Mouse (Mus musculus) intestine, embryonic 14.5 days (tissue): ENCODE results near the gene Erc2. TPM values are rescaled to one million over a fixed set of nuclear protein-coding genes. Genes with fewer than 3 reads are reported as not detected.

Source experiments
- ATAC-seq: fragments of 200-750 bp; cut with Nextera tagmentation; replicated peaks from 2 replicates; pipeline ENCODE4 v1.8.0; 2017; ENCODE audit warnings: low read depth, moderate number of reproducible peaks, moderate TSS enrichment, moderate library complexity; ENCODE audit not compliant: low FRiP score, low TSS enrichment
- DNase-seq: peaks from one replicate; pipeline ENCODE4 v3.0.0-alpha.2; 2018; ENCODE audit warnings: low spot score
- H3K27ac ChIP-seq: fragments of 300-500 bp; sonication (generic); 2 replicates; pipeline ENCODE4 v1.5.1; 2014; ENCODE audit warnings: low read depth, mild to moderate bottlenecking, control low read depth
- H3K27me3 ChIP-seq: fragments of 300-500 bp; sonication (generic); replicated peaks from 2 replicates; pipeline ENCODE4 v1.6.1; 2014; ENCODE audit warnings: low read length, control low read depth; ENCODE audit not compliant: control insufficient read depth, insufficient read depth
- H3K36me3 ChIP-seq: fragments of 300-500 bp; sonication (generic); 2 replicates; pipeline ENCODE4 v1.6.1; 2014; ENCODE audit warnings: low read length, control low read depth; ENCODE audit not compliant: control insufficient read depth, insufficient read depth
- H3K4me1 ChIP-seq: fragments of 300-500 bp; sonication (generic); replicated peaks from 2 replicates; pipeline ENCODE4 v1.6.1; 2014; ENCODE audit warnings: low read length, control low read depth, mixed read lengths; ENCODE audit not compliant: control insufficient read depth, insufficient read depth
- H3K4me2 ChIP-seq: fragments of 300-500 bp; sonication (generic); 2 replicates; pipeline ENCODE4 v1.6.1; 2014; ENCODE audit warnings: low read length
- H3K4me3 ChIP-seq: fragments of 300-500 bp; sonication (generic); 2 replicates; pipeline ENCODE4 v1.5.1; 2014; ENCODE audit warnings: low read depth, low read length, control low read depth, mixed read lengths
- H3K9ac ChIP-seq: fragments of 300-500 bp; sonication (generic); 2 replicates; pipeline ENCODE4 v1.6.1; 2014; ENCODE audit warnings: mild to moderate bottlenecking, low read length
- H3K9me3 ChIP-seq: fragments of 300-500 bp; sonication (generic); 2 replicates; pipeline ENCODE4 v1.6.1; 2016; ENCODE audit warnings: low read length, control low read depth; ENCODE audit not compliant: control insufficient read depth
- WGBS: fragments of 180-500 bp; shearing (Covaris S2); extraction: QIAGEN DNeasy Blood & Tissue Kit; methylation state at CpG from one replicate; pipeline ENCODE4 v1.1.7; 2014; 5-methylcytosine and 5-hydroxymethylcytosine counted together
- polyA plus RNA-seq: library from polyadenylated mRNA; unstranded; fragments of >200 nt; fragmentation: Nextera tagmentation; extraction: Ambion mirVana; gene quantifications from 2 replicates; pipeline ENCODE4 v1.2.1, GENCODE M21; 2014

Erc2 gene
- polyA plus RNA-seq, 1 experiment from 2014 or later, result 7.8 TPM

DNA sequence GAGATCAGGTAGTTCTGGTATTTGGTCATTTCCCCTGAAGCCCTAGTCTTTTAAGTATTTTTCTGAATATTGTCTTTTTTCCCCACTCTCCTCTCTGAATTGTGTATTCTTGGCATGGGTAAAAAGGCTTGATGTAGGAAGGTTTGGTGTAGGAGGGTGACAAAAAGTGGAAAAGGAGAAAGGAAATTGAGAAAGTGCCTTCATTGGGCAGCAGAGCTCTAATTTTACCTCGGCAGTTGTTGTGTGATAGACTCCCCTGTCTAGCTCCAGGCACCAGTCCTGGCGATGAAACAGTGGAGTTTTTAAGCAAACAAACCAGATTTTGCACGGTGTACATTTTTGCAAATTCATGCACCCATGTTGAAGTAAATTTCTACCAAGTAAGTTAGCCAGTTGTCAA lies 99.5 kb downstream of the Erc2 start:
- no peaks in the 10 kb centered on the region for H3K36me3 ChIP-seq
- no peak overlapping the region for H3K9ac ChIP-seq
- H3K4me2 ChIP-seq, result no peak overlapping the region
- H3K27me3 ChIP-seq, result no peaks in the 10 kb centered on the region
- ATAC-seq (no peak), DNase-seq (no peak)
- no peak overlapping the region for H3K27ac ChIP-seq
- H3K4me1 ChIP-seq, result no peaks in the 10 kb centered on the region
- H3K9me3 ChIP-seq, result no peaks in the 10 kb centered on the region
- no peak overlapping the region for H3K4me3 ChIP-seq
- 79% methylated on average over 3 of the region's 3 CpGs for WGBS

DNA sequence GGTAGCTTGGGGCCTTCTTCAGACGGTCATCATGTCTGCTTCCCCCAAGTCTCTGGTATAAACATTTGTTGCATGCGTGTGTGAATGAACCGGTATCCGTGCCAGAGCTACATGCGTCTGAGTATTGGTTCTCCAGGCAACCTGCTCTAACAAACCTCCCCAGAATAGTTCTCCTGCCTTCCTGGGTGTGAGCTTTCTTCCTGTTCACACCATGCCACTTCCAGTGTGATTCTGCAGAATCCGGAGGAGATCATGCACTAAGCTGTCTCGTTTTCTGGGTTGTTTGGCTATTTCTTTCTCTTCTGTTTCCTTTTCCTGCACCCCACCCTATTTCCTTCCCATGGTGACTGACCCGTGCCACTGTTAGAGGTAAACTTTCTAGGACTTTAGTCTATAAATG lies 105.3 kb downstream of the Erc2 start:
- no peaks in the 10 kb centered on the region for H3K36me3 ChIP-seq
- no peak overlapping the region for H3K4me2 ChIP-seq
- no peak for ATAC-seq
- no peaks in the 10 kb centered on the region for H3K9me3 ChIP-seq
- no peak for DNase-seq
- H3K4me1 ChIP-seq, result no peaks in the 10 kb centered on the region
- 79% methylated on average over 8 of the region's 8 CpGs for whole genome bisulfite sequencing
- H3K27me3 ChIP-seq, result no peaks in the 10 kb centered on the region
- H3K9ac ChIP-seq, result no peak overlapping the region
- no peak overlapping the region for H3K4me3 ChIP-seq
- H3K27ac ChIP-seq, result no peak overlapping the region

DNA sequence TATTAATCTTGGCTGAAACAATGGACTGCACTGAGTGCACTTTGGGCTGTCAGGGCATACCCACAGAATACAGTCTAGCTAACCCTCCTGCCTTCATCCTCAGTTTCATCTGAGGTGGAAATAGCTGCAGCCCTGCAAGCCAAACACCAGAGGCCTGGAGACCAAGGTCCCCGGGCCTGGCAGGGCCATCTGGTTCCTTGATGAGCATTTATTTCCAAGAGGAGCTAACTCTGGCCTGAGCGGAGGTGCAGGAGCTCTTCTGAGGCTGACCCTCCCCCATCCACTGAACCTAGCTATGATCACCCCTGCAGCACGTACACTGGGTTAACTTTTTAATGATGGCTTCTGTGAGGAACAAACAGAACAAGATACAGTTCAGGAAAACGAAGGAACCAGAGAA lies 108.9 kb downstream of the Erc2 start:
- 36% methylated on average over 4 of the region's 4 CpGs for WGBS
- H3K27ac ChIP-seq, result no peak overlapping the region
- no peak overlapping the region for H3K4me3 ChIP-seq
- no peaks in the 10 kb centered on the region for H3K4me1 ChIP-seq
- H3K4me2 ChIP-seq, result no peak overlapping the region
- DNase-seq (no peak), ATAC-seq (no peak)
- H3K27me3 ChIP-seq, result no peaks in the 10 kb centered on the region
- no peak overlapping the region for H3K9ac ChIP-seq
- H3K9me3 ChIP-seq, result no peaks in the 10 kb centered on the region
- H3K36me3 ChIP-seq, result no peaks in the 10 kb centered on the region

DNA sequence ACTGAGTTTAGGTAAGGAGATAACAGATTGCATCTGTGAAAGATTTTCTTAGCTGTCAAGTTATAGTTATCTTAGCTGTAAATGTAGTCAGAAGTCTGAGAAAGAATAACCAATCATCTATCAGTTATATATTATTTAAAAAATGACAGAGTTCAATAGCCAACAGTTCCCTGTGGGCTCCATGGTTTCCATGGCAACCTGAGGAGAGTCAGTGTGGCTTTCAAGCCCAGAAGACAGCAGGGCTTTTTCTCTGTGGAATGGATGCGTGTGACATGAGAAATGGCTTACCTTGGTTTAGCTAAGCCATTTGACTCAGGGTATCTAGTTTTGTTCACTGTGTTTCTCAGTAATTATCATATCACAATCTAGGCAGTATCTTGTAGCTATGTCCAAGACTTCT lies 117.2 kb downstream of the Erc2 start:
- no peak overlapping the region for H3K9ac ChIP-seq
- H3K36me3 ChIP-seq, result no peaks in the 10 kb centered on the region
- H3K9me3 ChIP-seq, result no peaks in the 10 kb centered on the region
- no peaks in the 10 kb centered on the region for H3K27me3 ChIP-seq
- H3K4me3 ChIP-seq, result no peak overlapping the region
- no peak for ATAC-seq
- H3K4me2 ChIP-seq, result no peak overlapping the region
- WGBS, result 52% methylated on average over 1 of the region's 1 CpGs
- DNase-seq, result no peak
- no peaks in the 10 kb centered on the region for H3K4me1 ChIP-seq
- H3K27ac ChIP-seq, result no peak overlapping the region

DNA sequence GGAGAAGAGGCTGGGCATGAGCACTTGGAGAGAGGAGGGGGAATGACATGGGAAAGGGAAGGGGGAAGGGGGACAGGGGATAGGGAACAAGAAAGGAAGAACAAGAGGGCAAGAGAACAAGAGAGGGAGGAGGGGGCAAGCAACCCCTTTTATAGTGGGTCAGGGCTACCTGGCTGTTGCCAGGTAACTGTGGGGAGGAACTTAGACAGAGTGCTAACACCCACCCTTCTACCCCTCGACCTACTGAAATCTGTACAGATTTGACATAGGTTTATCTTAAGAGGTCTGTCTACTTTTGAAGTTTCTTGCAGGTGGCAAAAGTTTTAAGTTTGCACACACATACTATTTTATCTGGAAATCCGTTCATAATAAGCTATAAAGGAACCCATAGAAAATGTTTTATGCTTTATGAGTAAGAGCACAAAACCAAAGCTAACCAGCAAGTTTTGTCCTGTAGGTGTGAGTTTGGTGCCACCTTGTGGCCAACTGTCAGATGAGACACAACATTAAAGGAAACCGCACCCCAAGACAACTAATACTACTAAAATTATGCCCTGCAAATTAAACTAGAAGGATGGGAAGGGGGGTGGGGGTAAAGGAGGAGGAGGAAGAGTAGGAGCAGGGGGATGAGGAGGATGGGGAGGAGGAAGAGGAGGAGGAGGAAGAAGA lies 119.2 kb downstream of the Erc2 start:
- Histone ChIP-seq H3K27ac (no peak overlapping the region), H3K4me1 (no peaks in the 10 kb centered on the region), H3K9me3 (no peaks in the 10 kb centered on the region), H3K4me3 (no peak overlapping the region), H3K27me3 (no peaks in the 10 kb centered on the region), H3K36me3 (no peaks in the 10 kb centered on the region), H3K4me2 (no peak overlapping the region), H3K9ac (no peak overlapping the region)
- DNase-seq, result peak; percentile 81
- no peak for ATAC-seq
- WGBS, result 19% methylated on average over 3 of the region's 3 CpGs

DNA sequence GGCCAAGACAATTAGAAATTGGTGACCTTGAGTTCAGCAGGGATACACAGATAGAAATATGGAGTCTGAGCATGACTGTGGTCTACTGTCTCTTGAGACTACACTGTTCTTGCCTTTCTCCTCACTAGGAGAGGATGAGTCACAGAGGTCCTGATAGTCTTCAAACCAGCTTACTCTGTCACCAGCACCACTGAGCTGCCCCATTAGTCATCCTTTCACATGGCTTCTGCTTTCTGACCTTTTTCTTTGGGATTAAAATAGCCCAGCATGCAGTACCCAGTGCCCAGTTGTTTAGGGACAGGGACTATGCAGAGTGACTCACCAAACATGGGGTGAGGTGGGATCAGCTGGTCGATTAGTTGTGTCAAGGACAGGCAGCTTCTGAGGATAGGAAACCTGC lies 132.1 kb downstream of the Erc2 start:
- Histone ChIP-seq H3K27ac (no peak overlapping the region), H3K4me2 (no peak overlapping the region), H3K9ac (no peak overlapping the region), H3K4me1 (no peaks in the 10 kb centered on the region), H3K9me3 (no peaks in the 10 kb centered on the region), H3K27me3 (no peaks in the 10 kb centered on the region), H3K36me3 (no peaks in the 10 kb centered on the region), H3K4me3 (no peak overlapping the region)
- 78% methylated on average over 1 of the region's 1 CpGs for WGBS
- DNase-seq (no peak), ATAC-seq (no peak)

DNA sequence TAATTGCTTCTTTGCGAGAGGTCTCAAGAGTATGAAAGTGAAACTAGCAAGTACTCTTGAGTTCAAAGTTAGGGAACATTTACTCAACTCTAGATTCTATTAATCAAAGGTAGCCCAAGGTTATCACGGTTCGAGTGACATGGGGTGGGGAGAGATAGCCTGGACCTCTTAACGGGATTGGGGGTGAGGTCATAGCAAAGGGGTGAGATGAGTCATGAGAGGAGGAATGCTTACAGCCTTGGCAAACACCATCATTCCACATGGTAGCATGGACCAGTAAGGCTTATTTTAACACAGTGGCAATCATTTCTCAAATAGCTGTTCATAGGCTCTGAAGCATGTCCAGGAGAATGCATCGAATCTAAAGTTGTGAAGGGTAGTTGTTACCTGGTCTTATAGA lies 134.7 kb downstream of the Erc2 start:
- H3K4me3 ChIP-seq, result no peak overlapping the region
- no peaks in the 10 kb centered on the region for H3K4me1 ChIP-seq
- H3K27me3 ChIP-seq, result no peaks in the 10 kb centered on the region
- H3K27ac ChIP-seq, result no peak overlapping the region
- whole genome bisulfite sequencing, result 74% methylated on average over 5 of the region's 5 CpGs
- DNase-seq, result no peak
- no peaks in the 10 kb centered on the region for H3K36me3 ChIP-seq
- no peaks in the 10 kb centered on the region for H3K9me3 ChIP-seq
- H3K4me2 ChIP-seq, result no peak overlapping the region
- ATAC-seq, result no peak
- no peak overlapping the region for H3K9ac ChIP-seq

DNA sequence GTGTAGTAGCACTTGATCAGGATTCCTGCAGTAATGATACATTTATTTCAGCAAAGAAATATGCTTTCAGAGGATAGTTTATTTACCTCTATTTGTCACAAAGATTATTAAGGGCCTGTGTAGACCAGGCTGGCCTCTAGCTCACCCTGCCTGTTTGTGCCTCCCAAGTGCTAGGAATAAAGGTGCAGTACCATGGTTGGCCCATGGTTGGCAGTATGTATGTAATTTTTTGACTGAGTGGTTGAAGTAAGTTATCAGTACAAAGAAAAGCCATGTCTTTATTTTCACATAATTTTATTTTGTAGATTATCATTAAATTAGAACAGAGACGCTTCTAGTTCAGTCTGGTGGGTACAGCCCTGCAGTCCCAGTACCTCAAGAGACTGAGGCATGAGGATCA lies 136.0 kb downstream of the Erc2 start:
- no peaks in the 10 kb centered on the region for H3K4me1 ChIP-seq
- no peak overlapping the region for H3K4me2 ChIP-seq
- H3K27ac ChIP-seq, result no peak overlapping the region
- ATAC-seq, result no peak
- DNase-seq, result no peak
- H3K4me3 ChIP-seq, result no peak overlapping the region
- H3K36me3 ChIP-seq, result no peaks in the 10 kb centered on the region
- no peaks in the 10 kb centered on the region for H3K27me3 ChIP-seq
- no peak overlapping the region for H3K9ac ChIP-seq
- WGBS, result 82% methylated on average over 1 of the region's 1 CpGs
- H3K9me3 ChIP-seq, result no peaks in the 10 kb centered on the region

DNA sequence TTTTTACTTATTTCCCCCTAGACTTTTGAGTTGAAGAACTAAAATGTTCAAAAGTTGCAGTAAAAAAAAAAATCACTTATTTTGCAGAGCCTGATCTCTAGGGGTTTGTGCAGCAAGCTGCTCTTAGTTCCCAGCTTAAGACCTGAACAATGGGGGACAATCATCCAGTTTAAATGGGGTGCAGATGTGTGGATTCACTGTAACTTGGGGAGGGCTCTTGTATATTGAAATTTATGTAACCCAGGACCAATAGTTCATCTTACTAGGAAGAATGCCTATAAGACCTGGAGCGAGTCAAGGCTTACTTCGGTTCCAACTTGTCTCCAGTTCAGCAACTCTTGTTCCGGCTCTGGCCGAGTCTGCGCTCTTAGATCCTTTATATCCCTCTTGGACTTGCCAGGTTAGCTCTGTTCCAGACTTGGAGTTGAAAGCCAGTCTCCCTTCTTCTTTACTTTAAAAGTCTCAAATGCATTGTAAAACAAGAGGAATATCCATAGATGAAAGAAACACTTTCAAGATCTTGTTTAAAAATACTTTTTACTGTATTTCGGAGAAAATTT lies 136.9 kb downstream of the Erc2 start:
- Histone ChIP-seq H3K27ac (no peak overlapping the region), H3K27me3 (no peaks in the 10 kb centered on the region), H3K4me1 (no peaks in the 10 kb centered on the region), H3K36me3 (no peaks in the 10 kb centered on the region), H3K4me2 (no peak overlapping the region), H3K9me3 (no peaks in the 10 kb centered on the region), H3K4me3 (no peak overlapping the region), H3K9ac (no peak overlapping the region)
- DNase-seq, result no peak
- WGBS, result 93% methylated on average over 6 of the region's 6 CpGs
- no peak for ATAC-seq
